Comparison of ENCODE assay signal across 8 mouse cellular contexts in genomic region chr10:93159651-93160496, GRCm38 (mm10). TPM values are rescaled to one million over a fixed set of nuclear protein-coding genes. Genes with fewer than 3 reads are reported as not detected.
A peak's percentile ranks its signal among the peaks of the same experiment; 100 is the strongest.
DNase-seq lines count a peak whose midpoint lies in the region; ATAC-seq and TF ChIP-seq lines count a peak whose summit lies in the region.

No protein-coding gene starts in this region.

- H3K9ac ChIP-seq in liver, embryonic 12.5 days = peak overlapping the region; percentile 99
- H3K9ac ChIP-seq in stomach, embryonic 16.5 days (ENCODE audit: low read length) = peak overlapping the region; percentile 69

- peak overlapping the region; percentile 83 for H3K27ac ChIP-seq in gastrocnemius, adult 2 months
- H3K27ac ChIP-seq in forebrain, embryonic 10.5 days = peak overlapping the region; percentile 99
- H3K27ac ChIP-seq in liver, embryonic 12.5 days = peak overlapping the region; percentile 99
- peak overlapping the region; percentile 64 for H3K27ac ChIP-seq in stomach, embryonic 16.5 days (ENCODE audit: low read length)

- DNase-seq in gastrocnemius, adult 2 months = no peak
- DNase-seq in gastrocnemius, postnatal 4 days (ENCODE audit: low spot score in 2 of 2) = no peak
- peak; percentile 70 for DNase-seq in CD4-positive helper T cell, adult 2 months (ENCODE audit: low read depth, low spot score)
- DNase-seq in forebrain, embryonic 10.5 days (ENCODE audit: extremely low spot score, low spot score) = no peak
- DNase-seq in left cerebral cortex, adult 9 months (ENCODE audit: low spot score in 2 of 2) = no peak
- DNase-seq in spleen, postnatal 36 days (ENCODE audit: low spot score in 2 of 2) = no peak

- TF ChIP-seq CTCF in gastrocnemius, adult 2 months (IDR thresholded peaks at IDR 0.05) = no peak

- ATAC-seq in liver, embryonic 12.5 days = peak; percentile 64
- no peak; the same call in 1 of the 2 replicates for ATAC-seq in stomach, embryonic 16.5 days (ENCODE audit: insufficient read depth, low FRiP score)

- no peaks in the 10 kb centered on the region for H3K9me3 ChIP-seq in forebrain, embryonic 10.5 days
- no peaks in the 10 kb centered on the region for H3K9me3 ChIP-seq in liver, embryonic 12.5 days (replicated peaks)
- no peaks in the 10 kb centered on the region for H3K9me3 ChIP-seq in stomach, embryonic 16.5 days (replicated peaks; ENCODE audit: control insufficient read depth, low read length)

- H3K27me3 ChIP-seq in forebrain, embryonic 10.5 days (ENCODE audit: poor library complexity, severe bottlenecking) = no peaks in the 10 kb centered on the region
- no peaks in the 10 kb centered on the region for H3K27me3 ChIP-seq in liver, embryonic 12.5 days (replicated peaks)
- H3K27me3 ChIP-seq in stomach, embryonic 16.5 days (ENCODE audit: control insufficient read depth, insufficient read depth, low read length) = no peaks in the 10 kb centered on the region

- peaks cover 37% of the 10 kb centered on the region for H3K4me1 ChIP-seq in forebrain, embryonic 10.5 days
- H3K4me1 ChIP-seq in liver, embryonic 12.5 days = peaks cover 39% of the 10 kb centered on the region
- peaks cover 15% of the 10 kb centered on the region for H3K4me1 ChIP-seq in stomach, embryonic 16.5 days (ENCODE audit: control insufficient read depth, insufficient read depth, low read length)

- intact Hi-C loops in gastrocnemius, adult 2 months (cut with DNase I) = loop anchor here (1.0 to 5.0 kb wide), 4 partner anchors 72 to 267 kb away; no protein-coding TSS in a partner anchor

- H3K4me2 ChIP-seq in liver, embryonic 12.5 days = peak overlapping the region; percentile 79
- peak overlapping the region; percentile 74 for H3K4me2 ChIP-seq in stomach, embryonic 16.5 days (ENCODE audit: low read depth, low read length)

- WGBS in forebrain, embryonic 10.5 days = 27% methylated on average over 17 of the region's 17 CpGs
- 15% methylated on average over 17 of the region's 17 CpGs for WGBS in liver, embryonic 12.5 days (ENCODE audit: insufficient replicate concordance)
- 23% methylated on average over 17 of the region's 17 CpGs for WGBS in stomach, embryonic 16.5 days

- H3K36me3 ChIP-seq in forebrain, embryonic 10.5 days (replicated peaks) = no peaks in the 10 kb centered on the region
- H3K36me3 ChIP-seq in liver, embryonic 12.5 days = no peaks in the 10 kb centered on the region
- no peaks in the 10 kb centered on the region for H3K36me3 ChIP-seq in stomach, embryonic 16.5 days (ENCODE audit: control insufficient read depth, insufficient read depth, low read length)

- peak overlapping the region; percentile 98 for H3K4me3 ChIP-seq in gastrocnemius, adult 2 months
- peak overlapping the region; percentile 99 for H3K4me3 ChIP-seq in forebrain, embryonic 10.5 days
- peak overlapping the region; percentile 99 for H3K4me3 ChIP-seq in liver, embryonic 12.5 days
- peak overlapping the region; percentile 99 for H3K4me3 ChIP-seq in stomach, embryonic 16.5 days (replicated peaks; ENCODE audit: low read length)

RNA-seq across cellular contexts. Expression of gene Cdk17, which starts 0.8 kb away (rescaled TPM):
- total RNA-seq in gastrocnemius, adult 2 months (2021) = 1 to 10 TPM; 5.4 to 6.1 TPM
- total RNA-seq in gastrocnemius, postnatal 4 days (2021) = 10 to 100 TPM; 29.5 to 30.3 TPM
- 17.6 and 18.2 TPM in 2 replicates for polyA plus RNA-seq in forebrain, embryonic 10.5 days (2016; fragmentation: Nextera tagmentation; extraction: Ambion mirVana)
- polyA plus RNA-seq in liver, embryonic 12.5 days (2016; fragmentation: Nextera tagmentation; extraction: Ambion mirVana) = 22.3 and 23.0 TPM in 2 replicates
- 13.0 and 14.2 TPM in 2 replicates for polyA plus RNA-seq in stomach, embryonic 16.5 days (2015; fragmentation: Nextera tagmentation; extraction: Ambion mirVana)
